Mouse (Mus musculus): ENCODE measurements around the gene Bpifc. TPM values are rescaled to one million over a fixed set of nuclear protein-coding genes. Genes with fewer than 3 reads are reported as not detected.

Bpifc gene
- polyA plus RNA-seq (2014; fragmentation: Nextera tagmentation; extraction: Ambion mirVana) = not detected in 2 replicates

GRCm38 (mm10) chr10:86011781-86012180, at the start of gene Bpifc:
TSS of gene Bpifc (minus strand) at chr10:86011895.
- Histone ChIP-seq H3K4me3 (ENCODE audit: low read depth, low read length) (no peak within 1 kb of the TSS), H3K9me3 (ENCODE audit: control insufficient read depth, low read length) (no peaks in the 10 kb centered on the region), H3K9ac (replicated peaks; ENCODE audit: low read depth, low read length) (no peak within 1 kb of the TSS), H3K36me3 (ENCODE audit: control insufficient read depth, insufficient read depth, low read length) (no peaks in the 10 kb centered on the region), H3K4me1 (ENCODE audit: control insufficient read depth, insufficient read depth, low read length) (no peaks in the 10 kb centered on the region), H3K4me2 (ENCODE audit: low read depth, low read length) (no peak within 1 kb of the TSS), H3K27ac (ENCODE audit: low read depth, low read length) (no peak within 1 kb of the TSS), H3K27me3 (ENCODE audit: control insufficient read depth, insufficient read depth, low read length) (no peaks in the 10 kb centered on the region)
- ATAC-seq (ENCODE audit: low read depth) = no peak
- whole genome bisulfite sequencing = 93% methylated on average over 2 of the region's 2 CpGs

GRCm38 (mm10) chr10:86060267-86060666, 48.6 kb upstream of the Bpifc start:
- ATAC-seq (ENCODE audit: low read depth) = no peak
- Histone ChIP-seq H3K4me3 (ENCODE audit: low read depth, low read length) (no peak overlapping the region), H3K27ac (ENCODE audit: low read depth, low read length) (no peak overlapping the region), H3K4me1 (ENCODE audit: control insufficient read depth, insufficient read depth, low read length) (no peaks in the 10 kb centered on the region), H3K36me3 (ENCODE audit: control insufficient read depth, insufficient read depth, low read length) (peaks cover 7% of the 10 kb centered on the region; the same call in 1 of the 2 replicates), H3K9me3 (ENCODE audit: control insufficient read depth, low read length) (no peaks in the 10 kb centered on the region), H3K27me3 (ENCODE audit: control insufficient read depth, insufficient read depth, low read length) (no peaks in the 10 kb centered on the region), H3K9ac (replicated peaks; ENCODE audit: low read depth, low read length) (no peak overlapping the region), H3K4me2 (ENCODE audit: low read depth, low read length) (no peak overlapping the region)
- WGBS = 50% methylated on average over 3 of the region's 3 CpGs

GRCm38 (mm10) chr10:86057712-86058111, 46.0 kb upstream of the Bpifc start:
- Histone ChIP-seq H3K36me3 (ENCODE audit: control insufficient read depth, insufficient read depth, low read length) (peaks cover 7% of the 10 kb centered on the region), H3K9me3 (ENCODE audit: control insufficient read depth, low read length) (no peaks in the 10 kb centered on the region), H3K4me2 (ENCODE audit: low read depth, low read length) (no peak overlapping the region), H3K4me3 (ENCODE audit: low read depth, low read length) (no peak overlapping the region), H3K27me3 (ENCODE audit: control insufficient read depth, insufficient read depth, low read length) (no peaks in the 10 kb centered on the region), H3K27ac (ENCODE audit: low read depth, low read length) (no peak overlapping the region), H3K9ac (replicated peaks; ENCODE audit: low read depth, low read length) (no peak overlapping the region), H3K4me1 (ENCODE audit: control insufficient read depth, insufficient read depth, low read length) (no peaks in the 10 kb centered on the region)
- no peak for ATAC-seq (ENCODE audit: low read depth)
- 70% methylated on average over 2 of the region's 2 CpGs for WGBS

GRCm38 (mm10) chr10:86057286-86057685, 45.6 kb upstream of the Bpifc start:
- Histone ChIP-seq H3K4me3 (ENCODE audit: low read depth, low read length) (no peak overlapping the region), H3K9me3 (ENCODE audit: control insufficient read depth, low read length) (no peaks in the 10 kb centered on the region), H3K27ac (ENCODE audit: low read depth, low read length) (no peak overlapping the region), H3K9ac (replicated peaks; ENCODE audit: low read depth, low read length) (no peak overlapping the region), H3K36me3 (ENCODE audit: control insufficient read depth, insufficient read depth, low read length) (peaks cover 7% of the 10 kb centered on the region), H3K27me3 (ENCODE audit: control insufficient read depth, insufficient read depth, low read length) (no peaks in the 10 kb centered on the region), H3K4me1 (ENCODE audit: control insufficient read depth, insufficient read depth, low read length) (no peaks in the 10 kb centered on the region), H3K4me2 (ENCODE audit: low read depth, low read length) (no peak overlapping the region)
- ATAC-seq (ENCODE audit: low read depth) = no peak
- 88% methylated on average over 11 of the region's 11 CpGs for WGBS

GRCm38 (mm10) chr10:86056297-86056903, 44.7 kb upstream of the Bpifc start:
- Histone ChIP-seq H3K9me3 (ENCODE audit: control insufficient read depth, low read length) (no peaks in the 10 kb centered on the region), H3K36me3 (ENCODE audit: control insufficient read depth, insufficient read depth, low read length) (peaks cover 7% of the 10 kb centered on the region), H3K4me1 (ENCODE audit: control insufficient read depth, insufficient read depth, low read length) (no peaks in the 10 kb centered on the region), H3K4me2 (ENCODE audit: low read depth, low read length) (no peak overlapping the region), H3K27me3 (ENCODE audit: control insufficient read depth, insufficient read depth, low read length) (no peaks in the 10 kb centered on the region), H3K9ac (replicated peaks; ENCODE audit: low read depth, low read length) (no peak overlapping the region), H3K4me3 (ENCODE audit: low read depth, low read length) (no peak overlapping the region), H3K27ac (ENCODE audit: low read depth, low read length) (no peak overlapping the region)
- ATAC-seq (ENCODE audit: low read depth) = no peak
- 88% methylated on average over 8 of the region's 8 CpGs for WGBS

- no peak for ATAC-seq (ENCODE audit: low read depth)
- H3K27me3 ChIP-seq (ENCODE audit: control insufficient read depth, insufficient read depth, low read length) = no peaks in the 10 kb centered on the region
- H3K4me2 ChIP-seq (ENCODE audit: low read depth, low read length) = no peak overlapping the region
- no peak overlapping the region for H3K4me3 ChIP-seq (ENCODE audit: low read depth, low read length)
- no peaks in the 10 kb centered on the region for H3K4me1 ChIP-seq (ENCODE audit: control insufficient read depth, insufficient read depth, low read length)
- no peak overlapping the region for H3K27ac ChIP-seq (ENCODE audit: low read depth, low read length)
- H3K9ac ChIP-seq (replicated peaks; ENCODE audit: low read depth, low read length) = no peak overlapping the region
- H3K9me3 ChIP-seq (ENCODE audit: control insufficient read depth, low read length) = no peaks in the 10 kb centered on the region
- 82% methylated on average over 10 of the region's 10 CpGs for WGBS
- peaks cover 7% of the 10 kb centered on the region for H3K36me3 ChIP-seq (ENCODE audit: control insufficient read depth, insufficient read depth, low read length)
Observed at GRCm38 (mm10) chr10:86052818-86053522, 41.3 kb upstream of the Bpifc start.

DNA sequence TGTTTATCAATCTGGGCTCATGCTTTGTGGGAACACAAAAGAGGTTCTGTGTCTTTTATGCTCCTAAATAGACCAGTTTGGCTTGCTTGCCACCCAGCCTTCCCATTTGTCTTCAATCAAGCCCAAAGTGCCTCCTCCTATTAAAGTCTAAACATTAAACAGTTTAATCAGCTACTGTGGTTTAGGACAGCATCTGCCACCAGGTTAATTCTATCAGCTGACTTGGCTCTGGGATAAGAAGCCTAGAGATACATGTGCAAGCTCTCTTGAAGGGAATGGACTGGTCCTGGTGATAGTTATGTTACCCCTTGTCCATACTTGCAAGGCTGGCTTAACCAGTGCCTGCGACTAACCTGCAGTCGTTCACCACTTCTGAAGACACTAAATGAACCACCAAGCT, 38.8 kb upstream of the Bpifc start:
- H3K4me1 ChIP-seq (ENCODE audit: control insufficient read depth, insufficient read depth, low read length) = no peaks in the 10 kb centered on the region
- no peak for ATAC-seq (ENCODE audit: low read depth)
- WGBS = 20% methylated on average over 2 of the region's 2 CpGs
- no peak overlapping the region for H3K27ac ChIP-seq (ENCODE audit: low read depth, low read length)
- no peaks in the 10 kb centered on the region for H3K27me3 ChIP-seq (ENCODE audit: control insufficient read depth, insufficient read depth, low read length)
- H3K36me3 ChIP-seq (ENCODE audit: control insufficient read depth, insufficient read depth, low read length) = no peaks in the 10 kb centered on the region; the same call in 1 of the 2 replicates
- no peak overlapping the region for H3K4me2 ChIP-seq (ENCODE audit: low read depth, low read length)
- H3K9ac ChIP-seq (replicated peaks; ENCODE audit: low read depth, low read length) = no peak overlapping the region
- H3K4me3 ChIP-seq (ENCODE audit: low read depth, low read length) = no peak overlapping the region
- H3K9me3 ChIP-seq (ENCODE audit: control insufficient read depth, low read length) = no peaks in the 10 kb centered on the region

DNA sequence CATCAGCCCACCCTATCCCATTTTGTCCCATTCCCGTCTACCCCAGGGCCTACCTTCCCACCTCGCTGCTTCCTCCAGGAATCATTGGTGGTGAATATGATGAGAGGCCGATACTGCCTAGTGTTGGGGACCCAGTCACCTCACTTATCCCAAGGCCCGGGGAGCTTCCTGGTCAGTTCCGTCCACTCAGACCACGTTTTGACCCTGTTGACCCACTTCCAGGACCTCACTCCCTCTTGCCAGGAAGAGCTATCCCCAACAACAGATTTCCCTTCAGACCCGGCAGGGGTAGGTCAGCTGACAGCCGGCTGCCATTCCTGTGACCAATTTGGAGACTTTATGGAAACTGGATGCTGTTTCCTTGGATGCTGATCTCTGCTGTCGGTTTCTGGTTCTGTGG, 36.1 kb upstream of the Bpifc start:
- Histone ChIP-seq H3K9me3 (ENCODE audit: control insufficient read depth, low read length) (no peaks in the 10 kb centered on the region), H3K4me2 (ENCODE audit: low read depth, low read length) (no peak overlapping the region), H3K27me3 (ENCODE audit: control insufficient read depth, insufficient read depth, low read length) (no peaks in the 10 kb centered on the region), H3K4me1 (ENCODE audit: control insufficient read depth, insufficient read depth, low read length) (no peaks in the 10 kb centered on the region), H3K36me3 (ENCODE audit: control insufficient read depth, insufficient read depth, low read length) (no peaks in the 10 kb centered on the region), H3K9ac (replicated peaks; ENCODE audit: low read depth, low read length) (no peak overlapping the region), H3K27ac (ENCODE audit: low read depth, low read length) (no peak overlapping the region), H3K4me3 (ENCODE audit: low read depth, low read length) (no peak overlapping the region)
- no peak for ATAC-seq (ENCODE audit: low read depth)
- 91% methylated on average over 9 of the region's 9 CpGs for WGBS

DNA sequence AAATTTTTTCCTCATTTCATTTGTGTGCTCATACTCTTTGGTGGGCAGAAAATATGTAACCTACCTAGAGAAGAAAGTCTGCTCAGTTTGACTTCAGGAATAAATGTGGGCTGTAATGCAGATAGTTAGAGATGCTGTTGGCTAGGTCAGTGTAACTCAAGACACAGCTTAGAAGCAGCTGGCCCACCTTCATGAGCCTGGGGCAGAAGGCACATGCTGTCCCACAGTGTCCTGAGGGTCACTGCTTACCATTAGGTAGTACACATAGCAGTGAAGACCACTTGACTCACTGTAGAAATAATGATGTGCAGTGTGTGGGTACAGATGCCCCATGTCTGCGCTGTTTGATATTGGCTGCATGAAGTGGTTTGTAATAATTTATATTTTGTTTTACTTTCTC, 34.7 kb upstream of the Bpifc start:
- no peak overlapping the region for H3K4me2 ChIP-seq (ENCODE audit: low read depth, low read length)
- no peak overlapping the region for H3K9ac ChIP-seq (replicated peaks; ENCODE audit: low read depth, low read length)
- H3K27me3 ChIP-seq (ENCODE audit: control insufficient read depth, insufficient read depth, low read length) = no peaks in the 10 kb centered on the region
- no peak overlapping the region for H3K4me3 ChIP-seq (ENCODE audit: low read depth, low read length)
- no peaks in the 10 kb centered on the region for H3K36me3 ChIP-seq (ENCODE audit: control insufficient read depth, insufficient read depth, low read length)
- WGBS = 97% methylated on average over 1 of the region's 1 CpGs
- H3K27ac ChIP-seq (ENCODE audit: low read depth, low read length) = no peak overlapping the region
- no peaks in the 10 kb centered on the region for H3K9me3 ChIP-seq (ENCODE audit: control insufficient read depth, low read length)
- no peak for ATAC-seq (ENCODE audit: low read depth)
- no peaks in the 10 kb centered on the region for H3K4me1 ChIP-seq (ENCODE audit: control insufficient read depth, insufficient read depth, low read length)
